Mouse (Mus musculus): ENCODE results near the gene Olfr1150-ps1. TPM values are rescaled to one million over a fixed set of nuclear protein-coding genes. Genes with fewer than 3 reads are reported as not detected.

The Olfr1150-ps1 gene
- polyA plus RNA-seq, 1 experiment from 2014 or later, result not detected

Other genes with a start within 250 kb of the Olfr1150-ps1 start
- not detected in 2 replicates for gene Olfr1130, start 237.8 kb upstream of the Olfr1150-ps1 start, polyA plus RNA-seq (2014; fragmentation: Nextera tagmentation; extraction: Ambion mirVana)
- gene Olfr1131, start 216.9 kb upstream of the Olfr1150-ps1 start, polyA plus RNA-seq (2014; fragmentation: Nextera tagmentation; extraction: Ambion mirVana), result not detected in 2 replicates
- not detected in 2 replicates for gene Olfr1132, start 206.5 kb upstream of the Olfr1150-ps1 start, polyA plus RNA-seq (2014; fragmentation: Nextera tagmentation; extraction: Ambion mirVana)
- not detected in 2 replicates for gene Olfr1133, start 196.6 kb upstream of the Olfr1150-ps1 start, polyA plus RNA-seq (2014; fragmentation: Nextera tagmentation; extraction: Ambion mirVana)
- gene Olfr1134, start 185.5 kb upstream of the Olfr1150-ps1 start, polyA plus RNA-seq (2014; fragmentation: Nextera tagmentation; extraction: Ambion mirVana), result not detected in 2 replicates
- not detected in 2 replicates for gene Olfr1135, start 170.3 kb upstream of the Olfr1150-ps1 start, polyA plus RNA-seq (2014; fragmentation: Nextera tagmentation; extraction: Ambion mirVana)
- not detected in 2 replicates for gene Olfr1136, start 150.0 kb upstream of the Olfr1150-ps1 start, polyA plus RNA-seq (2014; fragmentation: Nextera tagmentation; extraction: Ambion mirVana)
- gene Olfr1137, start 130.8 kb upstream of the Olfr1150-ps1 start, polyA plus RNA-seq (2014; fragmentation: Nextera tagmentation; extraction: Ambion mirVana), result not detected in 2 replicates
- not detected in 2 replicates for gene Olfr1138, start 104.0 kb upstream of the Olfr1150-ps1 start, polyA plus RNA-seq (2014; fragmentation: Nextera tagmentation; extraction: Ambion mirVana)
- not detected in 2 replicates for gene Olfr1140, start 100.2 kb upstream of the Olfr1150-ps1 start, polyA plus RNA-seq (2014; fragmentation: Nextera tagmentation; extraction: Ambion mirVana)
- not detected in 2 replicates for gene Olfr1141, start 90.0 kb upstream of the Olfr1150-ps1 start, polyA plus RNA-seq (2014; fragmentation: Nextera tagmentation; extraction: Ambion mirVana)
- gene Olfr152, start 64.5 kb upstream of the Olfr1150-ps1 start, polyA plus RNA-seq (2014; fragmentation: Nextera tagmentation; extraction: Ambion mirVana), result not detected in 2 replicates
- gene Olfr1143, start 43.4 kb upstream of the Olfr1150-ps1 start, polyA plus RNA-seq (2014; fragmentation: Nextera tagmentation; extraction: Ambion mirVana), result not detected in 2 replicates
- not detected in 2 replicates for gene Olfr1145, start 34.2 kb upstream of the Olfr1150-ps1 start, polyA plus RNA-seq (2014; fragmentation: Nextera tagmentation; extraction: Ambion mirVana)
- gene Olfr1148, start 13.5 kb upstream of the Olfr1150-ps1 start, polyA plus RNA-seq (2014; fragmentation: Nextera tagmentation; extraction: Ambion mirVana), result not detected in 2 replicates
- gene Olfr1151, start 11.9 kb downstream of the Olfr1150-ps1 start, polyA plus RNA-seq (2014; fragmentation: Nextera tagmentation; extraction: Ambion mirVana), result not detected in 2 replicates
- 0.06 TPM in 1 of 2 replicates, not detected in the other for gene Olfr1152, start 22.5 kb downstream of the Olfr1150-ps1 start, polyA plus RNA-seq (2014; fragmentation: Nextera tagmentation; extraction: Ambion mirVana)
- not detected in 2 replicates for gene Olfr1153, start 51.0 kb downstream of the Olfr1150-ps1 start, polyA plus RNA-seq (2014; fragmentation: Nextera tagmentation; extraction: Ambion mirVana)
- gene Olfr1154, start 61.2 kb downstream of the Olfr1150-ps1 start, polyA plus RNA-seq (2014; fragmentation: Nextera tagmentation; extraction: Ambion mirVana), result not detected in 2 replicates
- not detected in 2 replicates for gene Olfr1155, start 101.1 kb downstream of the Olfr1150-ps1 start, polyA plus RNA-seq (2014; fragmentation: Nextera tagmentation; extraction: Ambion mirVana)
- not detected in 2 replicates for gene Olfr1156, start 109.1 kb downstream of the Olfr1150-ps1 start, polyA plus RNA-seq (2014; fragmentation: Nextera tagmentation; extraction: Ambion mirVana)
- not detected in 2 replicates for gene Olfr1157, start 124.3 kb downstream of the Olfr1150-ps1 start, polyA plus RNA-seq (2014; fragmentation: Nextera tagmentation; extraction: Ambion mirVana)
- not detected in 2 replicates for gene Olfr74, start 130.7 kb downstream of the Olfr1150-ps1 start, polyA plus RNA-seq (2014; fragmentation: Nextera tagmentation; extraction: Ambion mirVana)
- gene Olfr1158, start 146.1 kb downstream of the Olfr1150-ps1 start, polyA plus RNA-seq (2014; fragmentation: Nextera tagmentation; extraction: Ambion mirVana), result not detected in 2 replicates
- gene Olfr1160, start 164.3 kb downstream of the Olfr1150-ps1 start, polyA plus RNA-seq (2014; fragmentation: Nextera tagmentation; extraction: Ambion mirVana), result not detected in 2 replicates
- gene Olfr1161, start 178.8 kb downstream of the Olfr1150-ps1 start, polyA plus RNA-seq (2014; fragmentation: Nextera tagmentation; extraction: Ambion mirVana), result not detected in 2 replicates
- gene Olfr73, start 193.7 kb downstream of the Olfr1150-ps1 start, polyA plus RNA-seq (2014; fragmentation: Nextera tagmentation; extraction: Ambion mirVana), result not detected in 2 replicates
- gene Olfr1162, start 207.1 kb downstream of the Olfr1150-ps1 start, polyA plus RNA-seq (2014; fragmentation: Nextera tagmentation; extraction: Ambion mirVana), result not detected in 2 replicates
- gene Olfr1163, start 227.8 kb downstream of the Olfr1150-ps1 start, polyA plus RNA-seq (2014; fragmentation: Nextera tagmentation; extraction: Ambion mirVana), result not detected in 2 replicates
- not detected in 2 replicates for gene Olfr1164, start 250.0 kb downstream of the Olfr1150-ps1 start, polyA plus RNA-seq (2014; fragmentation: Nextera tagmentation; extraction: Ambion mirVana)